Mouse (Mus musculus): Measurements from ENCODE around the gene Pde7b. TPM values are rescaled to one million over a fixed set of nuclear protein-coding genes. Genes with fewer than 3 reads are reported as not detected.
A peak's percentile ranks its signal among the peaks of the same experiment; 100 is the strongest.

Gene Pde7b
- total and polyA plus RNA-seq, 3 experiments, result not detected

GRCm38 (mm10) chr10:20501221-20501620 is 223.7 kb downstream of the Pde7b start:
- H3K4me3 ChIP-seq (replicated peaks in 1 of 3; ENCODE audit: low read depth in 2 of 3, low read length in 2 of 3, poor library complexity in 1 of 3), result no peak overlapping the region
- no peaks in the 10 kb centered on the region for H3K79me2 ChIP-seq (replicated peaks; ENCODE audit: control insufficient read depth, extremely low read depth, insufficient read depth, poor library complexity, severe bottlenecking)
- H3K27me3 ChIP-seq (replicated peaks), result no peaks in the 10 kb centered on the region
- H3K9me3 ChIP-seq (replicated peaks; ENCODE audit: low read length), result no peaks in the 10 kb centered on the region
- TF ChIP-seq MXI1 (IDR thresholded peaks at IDR 0.05; ENCODE audit: low read depth, low read length) (no peak), ZMIZ1 (IDR thresholded peaks at IDR 0.05; ENCODE audit: low read depth, low read length) (no peak), EP300 (IDR thresholded peaks at IDR 0.05; ENCODE audit: low read length) (no peak), USF1 (IDR thresholded peaks at IDR 0.05; ENCODE audit: low read depth, low read length) (no peak), MAX (IDR thresholded peaks at IDR 0.05; ENCODE audit: low read length) (no peak), CHD1 (IDR thresholded peaks at IDR 0.05; ENCODE audit: low read depth, low read length) (no peak), JUN (IDR thresholded peaks at IDR 0.05; ENCODE audit: insufficient read depth, low read depth, low read length) (no peak), ETS1 (conservative IDR thresholded peaks at IDR 0.05; ENCODE audit: low read depth, low read length) (no peak)
- no peak for DNase-seq (ENCODE audit: extremely low read depth)
- H3K27ac ChIP-seq (ENCODE audit: insufficient read depth, low read depth), result no peak overlapping the region
- H3K36me3 ChIP-seq (replicated peaks in 1 of 2; ENCODE audit: control insufficient read depth in 1 of 2, insufficient read depth in 1 of 2, low read length in 1 of 2), result no peaks in the 10 kb centered on the region
- no peak overlapping the region for H3K9ac ChIP-seq (ENCODE audit: insufficient read depth, low read depth)
- no peaks in the 10 kb centered on the region for H3K4me1 ChIP-seq (ENCODE audit: control insufficient read depth in 1 of 2, insufficient read depth in 2 of 2)
- no peak overlapping the region for H3K4me2 ChIP-seq (ENCODE audit: insufficient read depth, low read depth, poor library complexity, severe bottlenecking)
- in situ Hi-C loops (cut with MboI; ENCODE audit: low pct_ligation_motif_present, low pct_unique_long_range_greater_than_20kb, low sequenced_read_pairs) (no loop called here), dilution Hi-C loops (cut with MboI; ENCODE audit: extremely low pct_ligation_motif_present, extremely low pct_unique_long_range_greater_than_20kb, low sequenced_read_pairs) (no loop called here)

DNA sequence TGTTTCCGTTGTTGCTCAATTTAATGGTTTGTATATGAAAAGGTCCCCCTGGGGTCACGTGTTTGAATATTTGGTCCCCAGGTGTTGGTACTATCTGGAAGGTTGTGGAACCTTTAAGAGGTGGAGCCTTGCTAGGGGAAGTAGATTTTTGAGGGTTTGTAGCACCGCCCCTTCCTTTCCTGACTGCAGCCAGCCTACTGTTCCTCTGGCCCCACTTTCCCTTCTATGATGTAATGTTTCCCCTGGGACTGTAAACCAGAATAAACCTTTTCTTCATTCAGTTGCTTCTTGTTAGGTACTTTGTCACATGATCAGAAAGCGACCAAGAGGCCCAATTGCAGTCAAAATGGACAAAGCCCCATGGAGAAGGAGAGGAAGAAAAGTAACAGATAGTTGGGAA is 229.8 kb downstream of the Pde7b start:
- Histone ChIP-seq H3K9ac (ENCODE audit: insufficient read depth, low read depth) (no peak overlapping the region), H3K9me3 (replicated peaks; ENCODE audit: low read length) (no peaks in the 10 kb centered on the region), H3K79me2 (replicated peaks; ENCODE audit: control insufficient read depth, extremely low read depth, insufficient read depth, poor library complexity, severe bottlenecking) (no peaks in the 10 kb centered on the region), H3K4me3 (replicated peaks in 1 of 3; ENCODE audit: low read depth in 2 of 3, low read length in 2 of 3, poor library complexity in 1 of 3) (no peak overlapping the region), H3K4me2 (ENCODE audit: insufficient read depth, low read depth, poor library complexity, severe bottlenecking) (no peak overlapping the region), H3K4me1 (ENCODE audit: control insufficient read depth in 1 of 2, insufficient read depth in 2 of 2) (peaks cover 0 to 22% of the 10 kb centered on the region in 2 experiments; a peak in 2 of 4 replicates), H3K27ac (ENCODE audit: insufficient read depth, low read depth) (no peak overlapping the region), H3K36me3 (replicated peaks in 1 of 2; ENCODE audit: control insufficient read depth in 1 of 2, insufficient read depth in 1 of 2, low read length in 1 of 2) (no peaks in the 10 kb centered on the region), H3K27me3 (replicated peaks) (no peaks in the 10 kb centered on the region)
- no peak for TF ChIP-seq E2F4 (IDR thresholded peaks at IDR 0.05; ENCODE audit: insufficient replicate concordance, low read depth, low read length)
- 0 out of 2 replicates have a peak, but pooled peaks have one; percentile 17 for TF ChIP-seq BHLHE40 (IDR thresholded peaks at IDR 0.05; ENCODE audit: low read depth, low read length)
- TF ChIP-seq IRF4 (IDR thresholded peaks at IDR 0.05; ENCODE audit: low read depth, low read length), result no peak
- TF ChIP-seq TBP (conservative IDR thresholded peaks at IDR 0.05; ENCODE audit: low read depth, low read length), result no peak
- peak; percentile 62 for DNase-seq (ENCODE audit: extremely low read depth)
- dilution Hi-C loops (cut with MboI; ENCODE audit: extremely low pct_ligation_motif_present, extremely low pct_unique_long_range_greater_than_20kb, low sequenced_read_pairs) (no loop called here), in situ Hi-C loops (cut with MboI; ENCODE audit: low pct_ligation_motif_present, low pct_unique_long_range_greater_than_20kb, low sequenced_read_pairs) (no loop called here)

- Histone ChIP-seq H3K79me2 (replicated peaks; ENCODE audit: control insufficient read depth, extremely low read depth, insufficient read depth, poor library complexity, severe bottlenecking) (no peaks in the 10 kb centered on the region), H3K27ac (ENCODE audit: insufficient read depth, low read depth) (no peak overlapping the region), H3K9me3 (replicated peaks; ENCODE audit: low read length) (no peaks in the 10 kb centered on the region), H3K4me3 (replicated peaks in 1 of 3; ENCODE audit: low read depth in 2 of 3, low read length in 2 of 3, poor library complexity in 1 of 3) (no peak overlapping the region), H3K4me2 (ENCODE audit: insufficient read depth, low read depth, poor library complexity, severe bottlenecking) (no peak overlapping the region), H3K36me3 (replicated peaks in 1 of 2; ENCODE audit: control insufficient read depth in 1 of 2, insufficient read depth in 1 of 2, low read length in 1 of 2) (no peaks in the 10 kb centered on the region), H3K9ac (ENCODE audit: insufficient read depth, low read depth) (no peak overlapping the region), H3K4me1 (ENCODE audit: control insufficient read depth in 1 of 2, insufficient read depth in 2 of 2) (peaks cover 0 to 22% of the 10 kb centered on the region in 2 experiments; a peak in 2 of 4 replicates), H3K27me3 (replicated peaks) (no peaks in the 10 kb centered on the region)
- DNase-seq (ENCODE audit: extremely low read depth), result no peak
- dilution Hi-C loops (cut with MboI; ENCODE audit: extremely low pct_ligation_motif_present, extremely low pct_unique_long_range_greater_than_20kb, low sequenced_read_pairs) (no loop called here), in situ Hi-C loops (cut with MboI; ENCODE audit: low pct_ligation_motif_present, low pct_unique_long_range_greater_than_20kb, low sequenced_read_pairs) (no loop called here)
- TF ChIP-seq USF1 (IDR thresholded peaks at IDR 0.05; ENCODE audit: low read depth, low read length) (no peak), MAFK (IDR thresholded peaks at IDR 0.05; ENCODE audit: insufficient replicate concordance, low read length) (no peak), UBTF (IDR thresholded peaks at IDR 0.05; ENCODE audit: low read depth, low read length) (no peak), ZNF384 (IDR thresholded peaks at IDR 0.05; ENCODE audit: low read depth, low read length) (no peak), MAZ (IDR thresholded peaks at IDR 0.05; ENCODE audit: low read depth, low read length) (no peak), CHD2 (IDR thresholded peaks at IDR 0.05; ENCODE audit: low read length) (no peak), POLR2AphosphoS2 (IDR thresholded peaks at IDR 0.05; ENCODE audit: low read depth, low read length) (no peak), BHLHE40 (IDR thresholded peaks at IDR 0.05; ENCODE audit: low read depth, low read length) (no peak), NELFE (IDR thresholded peaks at IDR 0.05; ENCODE audit: low read depth, low read length) (no peak), ELF1 (IDR thresholded peaks at IDR 0.05; ENCODE audit: low read depth, low read length) (no peak), SIN3A (IDR thresholded peaks at IDR 0.05; ENCODE audit: low read length) (no peak)
Measured at GRCm38 (mm10) chr10:20493826-20494455, 230.9 kb downstream of the Pde7b start.

All from CH12.LX (cell line).